Mouse (Mus musculus) left cerebral cortex, postnatal 14 days (tissue): ENCODE results near the gene Il20. TPM values are rescaled to one million over a fixed set of nuclear protein-coding genes. Genes with fewer than 3 reads are reported as not detected.
A peak's percentile ranks its signal among the peaks of the same experiment; 100 is the strongest.

ENCODE experiments used
- DNase-seq, 2 experiments: peaks; one replicate each; pipeline ENCODE4 v3.0.0; 2021 to 2022; ENCODE audit warnings: low spot score in 2 of 2, mixed read lengths in 1 of 2
- intact Hi-C: fragments of 180-260 bp; cut with DNase I; formaldehyde crosslinking; loops from one replicate; pipeline ENCODE4 v1.15.1; 2025
- long read RNA-seq, 2 experiments: library from polyadenylated mRNA; stranded (forward); transcript quantifications; one replicate each; pipeline ENCODE4 v2.0.0; 2021
- total RNA-seq, 2 experiments: library from RNA; stranded (reverse); gene quantifications; 2 replicates each; pipeline ENCODE4 v1.2.3; 2021

Il20 gene
- total RNA-seq: not detected
- long read RNA-seq, experiment 1: 0 reads
- long read RNA-seq, experiment 2: 0 reads

DNA sequence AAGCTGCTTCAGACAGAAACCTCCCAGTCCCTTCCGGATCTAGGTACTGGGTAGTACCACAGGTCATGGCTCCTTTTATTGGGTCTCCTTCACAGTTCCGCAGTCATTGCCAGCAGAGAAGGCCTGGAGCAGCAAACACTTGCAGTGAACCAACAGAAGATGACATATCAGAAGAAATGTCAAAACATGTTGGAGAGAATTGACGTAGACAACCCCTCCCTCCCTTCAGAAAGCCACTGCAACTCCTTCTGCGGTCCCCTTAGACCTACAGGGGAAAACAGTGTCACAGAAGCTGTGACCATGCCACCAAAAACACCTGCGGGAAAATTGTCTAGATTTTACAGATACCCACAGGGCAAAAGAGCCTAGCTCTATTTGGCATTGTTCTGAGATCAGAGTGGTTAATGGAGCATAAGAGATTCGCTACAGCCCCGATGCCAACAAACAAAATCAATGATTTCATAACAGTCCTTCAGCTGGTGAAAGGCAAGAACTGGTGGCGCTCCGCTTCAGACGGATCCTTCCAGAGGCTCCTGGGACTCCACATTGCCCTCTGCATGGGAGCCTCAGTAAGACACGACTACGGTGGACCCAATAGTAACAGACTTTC is at the start of gene Il20:
Il20 (minus strand) TSS at position 51 of the 610 bp plus-strand sequence.
- no peak for DNase-seq
- intact Hi-C loops: no loop called here

DNA sequence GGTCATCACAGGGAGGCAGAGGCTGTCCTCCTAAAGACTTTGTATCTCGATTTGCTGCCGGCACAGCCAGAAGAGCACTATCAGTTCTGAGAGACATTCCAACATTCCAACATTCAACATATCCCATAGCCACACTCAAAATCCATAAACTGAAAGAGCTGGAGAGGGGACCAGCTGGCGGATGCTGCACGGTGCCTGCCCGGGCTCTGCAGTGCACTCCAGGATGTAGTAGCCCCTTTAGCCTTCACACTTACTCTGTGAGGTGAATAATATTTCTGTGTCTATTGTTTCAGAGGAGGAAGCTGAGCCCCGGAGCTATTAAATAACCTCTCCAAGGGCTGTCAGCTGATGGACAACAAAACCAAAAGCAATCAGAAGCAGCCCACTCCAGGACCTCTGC is 35.7 kb upstream of the Il20 start:
- intact Hi-C loops: no loop called here
- no peak for DNase-seq

DNA sequence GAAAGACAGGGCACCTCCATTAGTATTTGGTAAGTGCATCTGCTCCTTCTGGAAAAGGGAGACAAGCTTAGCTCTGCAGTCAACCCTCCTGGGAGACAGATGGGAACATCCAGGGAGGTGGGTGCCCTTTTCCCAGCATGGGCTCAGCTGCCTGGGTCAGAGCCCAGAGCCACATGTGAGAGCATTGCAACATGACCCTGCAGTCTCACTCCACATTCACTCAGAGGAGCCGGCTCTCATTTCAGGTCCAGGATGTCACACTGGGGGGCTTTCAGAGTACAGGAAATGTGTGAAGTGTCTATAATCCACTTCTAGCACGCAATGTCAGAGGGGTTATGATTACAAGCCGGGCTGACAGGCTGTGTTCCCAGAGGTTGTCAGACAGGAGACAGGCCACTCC is 30.6 kb upstream of the Il20 start:
- intact Hi-C loops: loop anchor here (1.0 kb wide), 1 partner anchor 14 kb away; no protein-coding TSS in a partner anchor
- DNase-seq: no peak

DNA sequence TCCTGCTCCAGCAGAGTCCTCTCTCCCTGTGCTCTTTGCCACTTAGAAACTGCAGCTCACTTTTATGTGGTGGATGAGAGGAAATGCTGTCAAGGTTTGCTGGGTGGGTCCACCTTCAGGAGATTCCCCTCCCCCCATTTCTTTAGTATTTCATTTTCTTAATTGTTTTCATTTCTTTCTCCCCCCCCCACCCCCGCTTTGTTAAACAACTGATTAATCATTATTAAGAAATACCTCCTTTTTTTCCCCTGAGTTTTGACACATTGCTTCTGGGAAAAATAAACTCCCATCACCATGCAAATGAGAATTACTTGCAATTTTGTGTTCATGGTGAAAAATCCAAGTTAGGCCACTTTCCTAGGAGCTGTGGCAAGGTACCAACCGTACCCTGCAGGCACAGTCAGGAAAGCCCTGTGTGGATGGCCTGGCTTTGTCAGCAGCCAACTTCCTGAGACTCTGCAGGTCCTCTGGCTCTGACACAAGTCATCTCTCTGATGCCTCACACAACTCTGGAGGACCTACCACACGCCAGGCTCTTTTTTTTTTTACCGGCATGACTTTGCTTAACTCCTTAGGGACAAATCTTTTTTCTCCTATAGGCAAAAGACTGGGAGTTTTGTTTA is 28.9 kb upstream of the Il20 start, which contains the start of gene Il19:
Il19 (minus strand) TSS at position 51 of the 623 bp plus-strand sequence.
- intact Hi-C loops: no loop called here

DNA sequence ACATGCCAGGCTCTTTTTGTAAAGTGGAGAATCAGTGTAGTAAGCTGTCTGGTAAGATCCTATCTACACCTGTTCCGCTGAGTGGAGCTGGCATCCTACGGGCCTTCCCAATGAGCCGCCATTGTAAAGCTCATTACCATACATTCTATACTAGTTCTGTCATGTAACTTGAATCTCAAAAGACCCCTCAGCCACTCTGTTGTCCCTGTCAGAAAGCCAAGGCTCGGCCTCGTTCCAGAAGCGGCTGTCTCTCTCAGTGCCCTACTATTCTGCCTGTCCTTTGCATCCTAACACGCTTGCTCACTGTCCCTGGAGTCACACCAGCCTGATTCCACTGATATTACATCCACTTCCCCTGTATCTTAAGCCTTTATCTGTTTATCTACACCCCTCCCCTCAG is 26.9 kb upstream of the Il20 start:
- DNase-seq: no peak
- intact Hi-C loops: no loop called here

More for the DNA sequence above, 28.9 kb upstream of the Il20 start, which contains the start of gene Il19:
- DNase-seq: no peak

DNA sequence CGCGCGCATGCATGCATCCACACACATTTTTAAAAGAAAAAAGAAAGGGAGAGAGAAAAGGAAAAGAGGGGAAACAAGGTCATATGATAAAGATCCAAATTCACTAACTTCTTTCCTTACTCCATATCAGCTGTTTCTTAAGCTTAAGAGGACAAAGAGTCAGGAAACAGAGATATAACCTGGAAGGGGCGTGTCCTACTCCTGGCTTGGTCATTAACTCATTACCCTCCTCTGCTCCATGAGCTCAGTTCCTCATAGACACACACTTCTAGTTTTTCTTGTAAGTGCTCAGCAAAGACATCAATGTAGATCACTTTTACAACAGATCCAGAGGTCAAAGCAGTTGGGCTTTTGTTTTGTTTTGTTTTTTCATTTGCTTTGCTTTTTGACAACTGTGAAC is 25.9 kb upstream of the Il20 start:
- DNase-seq: no peak
- intact Hi-C loops: no loop called here

DNA sequence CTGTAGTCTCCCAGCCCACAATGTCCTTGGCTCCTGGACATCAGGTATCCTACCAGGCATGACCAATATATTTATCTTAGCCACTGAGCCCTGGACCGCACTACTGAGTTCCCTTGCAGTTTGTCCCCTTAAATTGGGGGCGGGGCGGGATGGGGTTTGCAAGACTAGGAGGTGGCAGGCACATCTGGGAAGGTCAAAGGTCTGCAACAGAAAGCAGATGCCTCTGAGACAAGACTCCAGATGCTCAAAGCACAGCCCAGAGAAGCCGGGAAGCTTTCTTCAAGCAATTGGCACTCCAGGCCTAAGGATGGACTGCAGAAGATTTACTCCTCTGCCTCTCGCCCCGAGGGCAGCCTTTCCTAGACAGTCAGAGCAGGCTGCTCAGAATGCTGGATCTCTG is 25.1 kb upstream of the Il20 start:
- intact Hi-C loops: no loop called here
- DNase-seq: no peak

DNA sequence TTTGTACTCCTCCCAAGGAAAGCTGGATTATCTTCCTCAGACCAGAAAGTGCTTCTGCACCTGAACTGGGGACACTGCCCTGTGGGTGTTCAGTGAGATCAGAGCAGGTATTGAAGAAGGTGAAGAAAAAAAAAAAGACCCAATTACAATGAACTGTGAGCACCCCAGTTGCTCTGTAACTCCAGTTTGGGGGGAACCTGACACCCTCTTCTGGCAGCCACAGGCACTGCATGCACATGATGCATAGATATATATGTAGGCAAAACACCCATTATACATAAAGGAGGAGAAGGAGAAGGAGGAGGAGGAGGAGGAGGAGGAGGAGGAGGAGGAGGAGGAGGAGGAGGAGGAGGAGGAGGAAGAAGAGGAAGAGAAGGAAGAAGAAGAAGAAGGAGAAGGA is 15.2 kb upstream of the Il20 start:
- no peak for DNase-seq
- intact Hi-C loops: no loop called here

DNA sequence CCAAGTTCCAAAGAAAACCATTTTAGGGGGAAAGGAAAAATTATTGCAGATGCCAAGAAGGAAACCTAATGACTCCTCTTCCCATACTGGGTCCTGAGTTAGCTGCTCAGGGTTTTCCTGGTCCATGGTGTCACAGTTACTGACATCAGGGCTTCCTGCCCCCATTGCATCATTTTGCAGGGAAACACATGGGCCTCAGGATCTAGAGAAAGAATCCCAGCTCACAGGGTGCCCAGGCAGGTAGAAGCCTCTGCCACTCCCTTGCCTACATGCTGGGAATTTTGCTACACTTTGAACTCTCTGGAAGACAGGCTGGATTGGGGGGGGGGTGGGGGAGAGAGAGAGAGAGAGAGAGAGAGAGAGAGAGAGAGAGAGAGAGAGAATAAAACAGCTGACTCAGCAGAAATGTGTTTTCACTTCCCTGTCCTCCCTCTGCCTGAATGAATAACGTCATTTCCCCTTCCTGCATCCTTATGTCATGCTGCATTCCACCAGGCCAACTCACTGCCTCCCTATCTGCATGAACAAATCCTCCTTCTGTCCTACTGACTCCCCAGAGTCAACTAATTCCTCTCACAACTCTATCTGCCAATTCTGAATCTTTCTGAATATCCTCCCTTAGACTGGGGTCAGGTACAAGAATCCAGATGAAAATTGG is 7.2 kb upstream of the Il20 start:
- no peak for DNase-seq
- intact Hi-C loops: no loop called here

DNA sequence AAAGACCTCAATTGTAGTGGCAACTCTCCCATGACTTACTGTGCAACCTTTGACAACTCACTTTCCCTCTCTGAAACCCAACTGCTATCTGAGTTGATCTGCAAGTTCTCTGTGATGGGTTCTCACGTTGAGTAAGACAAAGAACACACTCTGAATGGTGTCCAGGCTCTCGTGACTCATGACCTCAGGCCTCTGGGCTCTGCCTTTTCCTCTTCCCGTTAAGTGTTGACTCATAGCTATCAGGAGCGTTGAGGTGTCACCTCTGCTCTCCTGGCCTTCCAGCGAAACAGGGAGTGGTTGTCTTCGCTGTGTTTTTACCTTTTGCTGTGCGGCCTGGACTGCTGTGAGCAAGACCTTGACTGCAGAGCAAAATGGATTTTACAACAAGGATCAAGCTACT is 8.7 kb downstream of the Il20 start:
- intact Hi-C loops: no loop called here
- no peak for DNase-seq

DNA sequence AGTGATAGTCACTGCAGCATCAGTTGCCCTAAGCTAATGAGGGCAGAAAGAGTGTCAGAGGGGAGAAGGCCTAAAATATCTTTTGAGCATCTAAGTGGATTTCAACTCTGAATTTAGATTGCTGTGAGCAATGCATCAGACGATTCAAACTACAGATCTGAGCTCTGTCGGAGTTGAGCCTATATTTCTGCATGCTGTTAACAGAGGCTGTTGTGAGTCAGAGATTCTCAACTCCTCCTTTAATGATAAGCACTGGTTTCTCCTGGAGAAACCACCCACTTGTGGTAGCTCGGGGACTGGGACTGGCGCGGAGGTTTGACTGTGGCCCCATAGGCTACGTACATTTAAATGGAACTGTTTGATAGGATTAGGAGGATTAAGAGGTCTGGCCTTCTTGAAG is 16.8 kb downstream of the Il20 start:
- intact Hi-C loops: no loop called here
- no peak for DNase-seq

DNA sequence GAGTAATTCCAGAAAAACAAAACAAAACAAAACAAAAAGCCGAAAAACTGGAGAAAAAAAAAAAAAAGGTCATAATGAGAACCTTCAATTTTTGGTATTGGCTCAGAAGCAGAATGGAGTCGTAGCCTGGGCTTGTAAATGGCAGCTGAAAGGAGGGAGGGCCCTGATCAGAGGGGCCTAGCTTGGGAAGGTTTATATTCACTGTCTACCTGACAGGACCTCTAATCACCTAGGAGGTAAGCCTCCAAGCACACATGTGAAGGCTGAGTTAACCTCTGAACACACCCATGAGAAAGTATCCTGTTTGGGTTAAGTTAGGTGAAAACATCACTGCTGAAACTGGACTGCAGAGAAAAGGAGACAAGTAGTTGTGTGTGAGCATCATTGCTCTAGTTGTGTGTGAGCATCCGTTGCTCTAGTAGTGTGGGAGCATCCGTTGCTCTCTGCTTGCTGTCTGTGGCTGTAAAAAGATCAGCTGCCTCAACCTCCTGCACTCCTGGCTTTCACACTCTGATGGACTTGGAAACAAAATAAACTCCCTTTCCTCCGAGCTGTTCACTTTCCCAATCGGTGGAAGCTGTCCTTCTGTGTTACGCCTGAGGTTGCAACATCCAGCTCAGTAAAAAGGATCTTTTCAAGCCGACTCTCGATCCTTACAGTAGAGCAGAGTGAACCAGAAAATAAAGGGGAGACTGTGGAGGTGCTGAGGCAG is 17.8 kb downstream of the Il20 start:
- intact Hi-C loops: no loop called here
- no peak for DNase-seq

DNA sequence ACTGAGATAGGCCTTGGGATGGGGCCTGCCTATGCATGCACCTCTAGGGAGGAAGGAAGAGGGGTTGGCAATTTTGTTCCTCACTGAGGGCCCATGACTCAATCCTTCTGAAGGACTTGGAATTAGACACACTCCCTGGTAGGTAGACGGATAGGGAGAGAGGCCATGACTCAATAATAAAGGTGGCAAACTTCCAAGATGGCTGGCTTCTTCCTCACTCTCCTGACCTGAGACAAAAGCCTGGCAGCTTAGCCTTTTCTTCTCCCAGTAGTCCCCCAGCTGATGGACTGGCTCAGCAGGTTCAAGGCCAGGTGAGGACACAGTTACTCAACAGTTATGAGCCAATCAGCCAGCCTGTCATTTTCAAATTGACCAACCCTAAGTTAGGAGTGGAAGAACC is 18.8 kb downstream of the Il20 start:
- DNase-seq: no peak
- intact Hi-C loops: no loop called here

DNA sequence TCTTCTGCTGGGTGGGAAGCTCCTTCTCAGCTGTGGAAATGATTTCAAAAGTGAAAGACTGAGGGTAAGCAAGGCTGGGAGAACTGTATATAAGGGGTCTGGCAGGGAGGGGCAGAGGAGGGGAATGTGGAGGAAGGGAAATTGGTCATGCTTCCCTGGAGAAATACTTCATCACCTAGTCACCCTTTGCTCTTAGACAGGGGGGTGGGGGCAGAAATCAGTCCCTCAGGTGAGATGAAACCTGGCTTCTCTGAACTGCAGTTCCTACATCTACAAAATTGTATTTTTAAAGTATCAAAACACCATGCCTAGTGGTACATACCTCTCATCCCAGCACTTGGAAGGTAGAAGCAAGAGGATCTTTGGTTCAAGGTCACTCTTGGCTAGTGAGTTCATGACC is 23.9 kb downstream of the Il20 start, which contains the start of gene Il24:
Il24 (minus strand) TSS at position 101 of the 400 bp plus-strand sequence.
- intact Hi-C loops: no loop called here
- DNase-seq: no peak

DNA sequence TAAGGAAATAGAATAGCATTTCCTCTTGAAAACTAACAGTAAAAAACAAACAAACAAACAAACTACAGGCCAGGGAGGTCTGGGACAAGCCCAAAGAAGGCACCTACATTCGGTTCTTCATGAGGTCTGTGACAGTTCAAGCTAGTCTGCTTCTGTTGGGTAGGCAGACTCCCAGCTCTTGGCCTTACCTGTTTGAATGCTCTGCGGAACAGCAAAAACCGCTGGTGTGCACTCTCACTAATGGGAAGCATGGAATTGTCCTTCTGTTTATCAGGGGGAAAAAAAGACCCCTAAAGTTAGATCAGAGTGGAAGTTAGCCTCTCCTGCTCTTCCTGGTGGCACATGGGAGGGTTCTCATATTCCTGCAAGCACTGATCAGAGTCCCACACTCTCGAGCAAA is 28.1 kb downstream of the Il20 start:
- no peak for DNase-seq
- intact Hi-C loops: no loop called here

DNA sequence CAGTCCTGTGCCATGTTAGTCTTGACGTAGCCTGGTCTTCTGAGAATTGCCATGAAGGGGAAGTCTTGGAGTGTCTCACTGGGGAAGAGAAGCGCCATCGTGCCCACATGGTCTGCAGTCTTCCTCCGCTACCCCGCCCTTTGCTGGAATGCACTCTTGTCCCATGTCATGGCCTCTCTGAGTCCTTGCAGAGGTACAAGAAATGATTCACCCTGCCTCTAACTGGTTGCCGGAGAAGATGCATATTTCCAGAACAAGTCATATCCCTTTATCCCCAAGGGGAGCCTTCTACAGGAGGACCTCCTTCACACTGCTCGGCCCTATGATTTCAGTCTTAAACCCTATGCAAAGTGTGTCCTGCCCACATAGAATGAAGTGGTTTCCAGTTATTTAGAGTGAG is 31.3 kb downstream of the Il20 start:
- intact Hi-C loops: no loop called here

DNA sequence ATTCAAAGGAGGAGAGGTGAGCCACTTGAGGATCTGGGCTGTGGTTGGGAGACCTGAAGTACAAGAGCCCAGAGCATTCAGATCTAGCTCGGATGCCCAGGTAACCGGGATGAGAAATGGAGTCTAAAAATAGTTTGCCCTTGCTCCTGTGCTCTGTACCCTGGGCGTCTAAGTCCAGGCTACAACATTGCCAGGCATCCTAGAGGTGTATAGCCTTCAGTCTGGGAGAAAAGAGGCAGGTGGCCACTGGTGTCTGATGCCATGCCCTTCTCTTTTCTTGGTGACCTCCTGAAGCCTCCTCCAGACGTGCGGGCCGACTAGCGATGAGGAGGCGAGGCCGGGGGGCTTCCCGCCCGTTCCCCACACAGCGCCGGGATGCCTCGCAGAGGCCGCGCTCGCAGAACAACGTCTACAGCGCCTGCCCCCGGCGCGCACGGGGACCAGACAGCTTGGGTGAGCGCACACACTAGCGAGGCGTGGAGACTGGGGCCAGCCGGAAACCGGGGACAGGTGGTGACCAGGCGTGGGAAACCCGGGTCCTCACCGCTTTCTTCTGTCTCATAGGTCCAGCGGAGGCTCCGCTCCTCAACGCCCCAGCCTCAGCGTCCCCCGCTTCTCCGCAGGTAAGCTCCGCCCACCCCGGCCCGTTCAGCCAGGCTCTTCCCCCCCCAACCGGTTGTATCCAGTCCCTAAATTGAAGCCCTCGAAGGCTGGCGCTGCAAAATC is 33.2 kb downstream of the Il20 start:
- intact Hi-C loops: loop anchor here (2.0 kb wide), 2 partner anchors 101 to 175 kb away; no protein-coding TSS in a partner anchor
- peak in 1 of 2 experiments; percentile 12 for DNase-seq

More for the DNA sequence above, 31.3 kb downstream of the Il20 start:
- DNase-seq: no peak

DNA sequence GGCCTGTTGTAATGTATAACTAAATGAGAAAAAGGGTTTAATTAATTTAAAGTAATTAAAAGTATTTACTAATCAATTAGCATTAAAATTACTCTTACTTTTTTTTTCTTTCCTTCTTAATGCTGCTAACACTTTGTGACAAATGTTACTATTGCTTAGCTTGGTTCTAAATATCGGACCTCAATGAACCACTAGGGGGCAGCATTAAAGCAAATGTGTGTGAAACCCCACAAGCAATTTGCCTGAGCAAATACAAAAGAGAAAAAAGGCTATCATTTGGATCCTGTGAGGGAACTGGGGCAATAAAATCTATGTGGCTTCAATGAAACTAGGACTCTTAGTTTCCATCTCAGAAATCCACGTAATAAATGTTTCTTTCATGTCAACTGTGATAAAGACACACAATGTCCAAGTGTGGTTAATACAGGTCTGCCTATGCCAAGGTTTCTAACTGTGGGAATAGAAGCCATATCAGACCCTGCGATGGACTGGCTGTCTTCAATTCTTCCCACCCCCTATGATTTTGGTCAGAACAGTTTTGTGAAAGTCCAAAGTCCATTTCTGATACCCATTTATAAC is 34.2 kb downstream of the Il20 start:
- intact Hi-C loops: loop anchor here (2.0 kb wide), 2 partner anchors 102 to 176 kb away; no protein-coding TSS in a partner anchor

DNA sequence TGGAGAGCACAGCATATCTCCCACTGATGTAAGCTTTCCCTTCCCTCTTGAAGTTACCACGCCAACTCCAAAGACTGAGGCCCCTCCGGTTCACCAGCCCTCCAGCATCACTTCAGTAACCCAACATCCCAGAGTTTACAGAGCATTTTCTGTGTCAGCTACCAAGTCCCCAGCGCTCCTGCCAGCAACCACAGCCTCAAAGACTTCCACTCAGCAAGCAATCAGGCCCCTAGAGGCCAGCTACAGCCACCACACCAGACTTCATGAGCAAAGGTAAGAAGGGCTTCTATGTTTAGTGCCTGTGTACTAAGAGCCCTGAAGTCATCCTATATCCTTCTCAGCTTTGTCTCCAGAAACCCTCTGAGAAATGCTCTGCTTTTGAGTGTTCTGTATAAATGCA is 35.3 kb downstream of the Il20 start:
- no peak for DNase-seq
- intact Hi-C loops: loop anchor here (2.0 kb wide), 2 partner anchors 103 to 177 kb away; no protein-coding TSS in a partner anchor

More for the DNA sequence above, 34.2 kb downstream of the Il20 start:
- DNase-seq: peak; percentile 84 to 85
